In the genomic region with DNA sequence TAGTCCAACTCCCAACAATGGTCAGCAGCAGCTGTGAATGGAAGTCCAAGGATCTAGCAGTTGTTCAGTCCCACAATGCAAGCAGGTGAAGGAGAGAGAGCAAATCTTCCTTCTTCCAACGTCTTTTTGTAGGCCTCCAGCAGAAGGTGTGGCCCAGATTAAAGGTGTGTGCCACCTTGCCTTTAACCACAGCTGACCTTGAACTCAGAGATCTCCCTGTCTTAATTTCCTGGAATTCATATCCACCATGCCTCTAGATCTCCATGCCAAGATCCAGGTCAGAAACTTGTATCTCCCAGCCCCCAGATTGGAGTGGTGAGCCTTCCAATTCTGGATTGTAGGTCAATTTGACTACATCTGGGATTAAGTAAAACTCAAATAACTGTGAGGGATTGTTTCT, we compare ENCODE assay signal across 7 mouse cellular contexts. TPM values are rescaled to one million over a fixed set of nuclear protein-coding genes. Genes with fewer than 3 reads are reported as not detected.
DNase-seq lines count a peak whose midpoint lies in the region; ATAC-seq and TF ChIP-seq lines count a peak whose summit lies in the region.

A gene (minus strand): TSS at position 101 of the 400 bp plus-strand sequence.

- peak within 1 kb of the TSS; percentile 85 for H3ac ChIP-seq in C2C12 (ENCODE audit: control insufficient read depth, insufficient read length, low read depth)

- 78% methylated on average over 1 of the region's 1 CpGs for WGBS in forebrain, embryonic 14.5 days
- WGBS in hindbrain, embryonic 10.5 days = 88% methylated on average over 1 of the region's 1 CpGs
- 67% methylated on average over 1 of the region's 1 CpGs for WGBS in liver, embryonic 12.5 days (ENCODE audit: insufficient replicate concordance)

- H3K9ac ChIP-seq in forebrain, embryonic 14.5 days (ENCODE audit: low read length) = peak within 1 kb of the TSS; percentile 99
- H3K9ac ChIP-seq in liver, embryonic 12.5 days = peak within 1 kb of the TSS; percentile 100

- H3K4me3 ChIP-seq in C2C12 (ENCODE audit: insufficient read depth, poor library complexity, severe bottlenecking) = peak within 1 kb of the TSS; percentile 89
- H3K4me3 ChIP-seq in G1E (ENCODE audit: low read depth, low read length) = peak within 1 kb of the TSS; percentile 91
- peak within 1 kb of the TSS; percentile 97 for H3K4me3 ChIP-seq in forebrain, embryonic 14.5 days (ENCODE audit: low read depth, low read length)
- H3K4me3 ChIP-seq in hindbrain, embryonic 10.5 days = peak within 1 kb of the TSS; percentile 98
- H3K4me3 ChIP-seq in liver, embryonic 12.5 days = peak within 1 kb of the TSS; percentile 99

- peaks cover 7% of the 10 kb centered on the region for H3K36me3 ChIP-seq in C2C12 (ENCODE audit: control insufficient read depth, insufficient read depth)
- peaks cover 6% of the 10 kb centered on the region for H3K36me3 ChIP-seq in G1E (replicated peaks)
- no peaks in the 10 kb centered on the region for H3K36me3 ChIP-seq in forebrain, embryonic 14.5 days (ENCODE audit: control insufficient read depth, insufficient read depth, low read length)
- H3K36me3 ChIP-seq in hindbrain, embryonic 10.5 days = peaks cover 3% of the 10 kb centered on the region
- H3K36me3 ChIP-seq in liver, embryonic 12.5 days = peaks cover under 1% of the 10 kb centered on the region

- DNase-seq in G1E (ENCODE audit: low spot score) = no peak
- no peak for DNase-seq in forebrain, embryonic 14.5 days (ENCODE audit: low spot score)
- no peak for DNase-seq in hindbrain, embryonic 10.5 days (ENCODE audit: low spot score)
- no peak for DNase-seq in cerebellum, adult 11-12 months
- DNase-seq in testis, postnatal 10 days (ENCODE audit: low spot score) = no peak

- H3K9me3 ChIP-seq in G1E (replicated peaks) = no peaks in the 10 kb centered on the region
- H3K9me3 ChIP-seq in forebrain, embryonic 14.5 days (replicated peaks; ENCODE audit: control insufficient read depth, low read length) = no peaks in the 10 kb centered on the region
- no peaks in the 10 kb centered on the region for H3K9me3 ChIP-seq in hindbrain, embryonic 10.5 days
- no peaks in the 10 kb centered on the region for H3K9me3 ChIP-seq in liver, embryonic 12.5 days (replicated peaks)

- H3K4me1 ChIP-seq in G1E (ENCODE audit: insufficient read depth, low read depth, low read length) = peaks cover 14% of the 10 kb centered on the region
- H3K4me1 ChIP-seq in forebrain, embryonic 14.5 days (ENCODE audit: control insufficient read depth, insufficient read depth, low read length) = peaks cover 8% of the 10 kb centered on the region
- peaks cover 17% of the 10 kb centered on the region for H3K4me1 ChIP-seq in hindbrain, embryonic 10.5 days (replicated peaks)
- H3K4me1 ChIP-seq in liver, embryonic 12.5 days = peaks cover 23% of the 10 kb centered on the region

- no peaks in the 10 kb centered on the region for H3K27me3 ChIP-seq in C2C12 (ENCODE audit: control insufficient read depth, insufficient read depth, insufficient read length)
- H3K27me3 ChIP-seq in G1E (ENCODE audit: insufficient read depth, low read length) = no peaks in the 10 kb centered on the region
- no peaks in the 10 kb centered on the region for H3K27me3 ChIP-seq in forebrain, embryonic 14.5 days (replicated peaks; ENCODE audit: control insufficient read depth, insufficient read depth, low read length)
- H3K27me3 ChIP-seq in hindbrain, embryonic 10.5 days (ENCODE audit: insufficient read depth, poor library complexity, severe bottlenecking) = no peaks in the 10 kb centered on the region
- H3K27me3 ChIP-seq in liver, embryonic 12.5 days (replicated peaks) = 0 out of 2 replicates have a peak, but pooled peaks cover 3% of the 10 kb centered on the region

- H3K4me2 ChIP-seq in forebrain, embryonic 14.5 days (ENCODE audit: low read length) = peak within 1 kb of the TSS; percentile 88
- H3K4me2 ChIP-seq in liver, embryonic 12.5 days = peak within 1 kb of the TSS; percentile 80

- H3K79me3 ChIP-seq in C2C12 (ENCODE audit: low read depth) = peaks cover 25% of the 10 kb centered on the region

- peaks cover 29% of the 10 kb centered on the region for H3K79me2 ChIP-seq in C2C12 (ENCODE audit: control insufficient read depth, insufficient read depth)

- no peak for ATAC-seq in G1E (ENCODE audit: extremely low read depth, insufficient number of reproducible peaks, low FRiP score, poor library complexity, severe bottlenecking)
- ATAC-seq in forebrain, embryonic 14.5 days = no peak
- no peak for ATAC-seq in liver, embryonic 12.5 days

- no peak for TF ChIP-seq CTCF in C2C12 (IDR thresholded peaks at IDR 0.05; ENCODE audit: control insufficient read depth, insufficient read depth, insufficient read length)
- no peak for TF ChIP-seq CTCF in G1E (IDR thresholded peaks at IDR 0.05; ENCODE audit: low read depth, low read length)

- H3K27ac ChIP-seq in forebrain, embryonic 14.5 days (ENCODE audit: low read depth, low read length) = peak within 1 kb of the TSS; percentile 99
- H3K27ac ChIP-seq in hindbrain, embryonic 10.5 days = peak within 1 kb of the TSS; percentile 100
- H3K27ac ChIP-seq in liver, embryonic 12.5 days = peak within 1 kb of the TSS; percentile 99

TF ChIP-seq in C2C12, 6 proteins besides CTCF, POLR2A, EP300 and RAD21:
- TF ChIP-seq MYOD1 (IDR thresholded peaks at IDR 0.05; ENCODE audit: control insufficient read depth, insufficient read length, low read depth) = no peak
- no peak for TF ChIP-seq FOSL1 (IDR thresholded peaks at IDR 0.05; ENCODE audit: insufficient read depth, low read length, poor library complexity, severe bottlenecking)
- no peak for TF ChIP-seq CEBPB (IDR thresholded peaks at IDR 0.05; ENCODE audit: low read depth)
- no peak for TF ChIP-seq MYOG (IDR thresholded peaks at IDR 0.05; ENCODE audit: control insufficient read depth, extremely low read depth, insufficient read length)
- TF ChIP-seq USF1 (IDR thresholded peaks at IDR 0.05; ENCODE audit: low read depth) = no peak
- TF ChIP-seq MAX (IDR thresholded peaks at IDR 0.05) = no peak

RNA-seq across cellular contexts. Expression of the gene that starts here (rescaled TPM):
- polyA plus RNA-seq in C2C12 (2012; fragmentation: generic; extraction: Trizol) = 25.7 TPM
- 103 and 107 TPM in 2 replicates for total RNA-seq in G1E (2014; fragmentation: Nextera tagmentation)
- total RNA-seq in G1E (2017) = 150 and 173 TPM in 2 replicates
- 37.5 and 44.0 TPM in 2 replicates for polyA plus RNA-seq in G1E (2012)
- polyA plus RNA-seq in forebrain, embryonic 14.5 days (2014; fragmentation: Nextera tagmentation; extraction: Ambion mirVana) = 161 and 166 TPM in 2 replicates
- polyA plus RNA-seq in hindbrain, embryonic 10.5 days (2016; fragmentation: Nextera tagmentation; extraction: Ambion mirVana) = 116 and 124 TPM in 2 replicates
- 60.6 and 64.4 TPM in 2 replicates for polyA plus RNA-seq in liver, embryonic 12.5 days (2016; fragmentation: Nextera tagmentation; extraction: Ambion mirVana)
